Mouse (Mus musculus) splenic B cell, adult 2 months (primary cell): ENCODE measurements around the gene Naa16.

Experiments
- DNase-seq: peaks from one replicate; pipeline ENCODE4 v3.0.0-alpha.2; 2011; ENCODE audit warnings: low read depth, low spot score
- H3K27me3 ChIP-seq: 2 replicates; pipeline ENCODE4 v1.6.1; 2012; ENCODE audit warnings: mild to moderate bottlenecking, low read length, moderate library complexity, mixed read lengths; ENCODE audit not compliant: control insufficient read depth, poor library complexity, insufficient read depth, severe bottlenecking
- H3K36me3 ChIP-seq: 2 replicates; pipeline ENCODE4 v1.6.1; 2012; ENCODE audit warnings: mild to moderate bottlenecking, low read length, moderate library complexity, mixed read lengths; ENCODE audit not compliant: control insufficient read depth, poor library complexity, insufficient read depth, severe bottlenecking

Gene Naa16

DNA sequence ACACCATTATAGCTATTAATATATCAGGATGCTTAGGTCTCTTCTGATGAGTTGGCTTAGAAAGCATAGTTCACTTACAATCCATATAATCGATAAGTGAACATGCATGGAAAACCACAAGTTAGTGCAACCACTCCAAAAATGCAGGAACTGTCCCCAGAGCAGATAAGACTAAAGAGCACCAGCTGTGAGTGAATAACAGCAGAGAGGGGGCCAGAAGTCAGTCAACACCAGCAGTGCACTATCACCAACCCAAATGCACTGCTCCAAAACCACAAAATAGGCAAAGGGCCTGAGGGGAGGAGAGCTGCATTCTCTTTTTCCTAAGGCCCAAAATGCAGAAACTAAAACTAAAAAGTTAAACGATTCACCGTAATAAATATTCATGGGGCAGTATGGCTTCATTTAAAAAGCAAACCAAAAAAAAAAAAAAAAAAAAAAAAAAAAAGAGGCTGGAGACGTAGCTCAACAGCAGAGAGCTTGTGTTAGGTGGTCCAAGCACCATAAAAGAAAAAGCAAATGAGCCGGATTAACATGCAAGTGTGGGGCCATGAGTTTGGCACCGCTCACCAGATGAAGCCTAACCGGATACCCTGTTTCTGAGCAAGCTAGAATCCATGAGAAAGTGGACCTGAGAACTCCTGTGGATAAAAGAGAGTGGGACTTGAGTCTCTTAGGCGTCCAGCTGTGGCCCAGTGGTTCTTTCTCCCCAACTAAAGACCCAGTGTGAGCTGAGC is 77.0 kb downstream of the Naa16 start:
- no peaks in the 10 kb centered on the region for H3K36me3 ChIP-seq
- DNase-seq: no peak
- H3K27me3 ChIP-seq: no peaks in the 10 kb centered on the region

DNA sequence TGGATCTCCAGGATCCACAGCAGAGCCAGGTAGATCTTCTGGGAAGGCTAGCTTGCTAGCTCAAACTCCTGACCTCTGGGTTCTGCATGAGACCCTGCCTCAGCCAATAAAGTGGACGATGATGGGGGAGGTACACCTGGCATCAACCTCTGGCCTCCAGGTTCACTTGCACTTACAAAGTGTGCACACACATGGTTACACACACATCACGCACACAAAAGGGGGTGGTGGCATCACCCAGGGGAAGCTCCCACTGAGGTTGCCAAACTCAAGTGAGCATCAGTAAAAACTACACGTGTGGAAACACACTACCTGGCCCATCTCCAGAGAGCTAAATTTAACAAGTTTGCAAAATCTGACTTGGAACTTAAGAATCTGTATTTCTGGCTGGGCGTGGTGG is 77.9 kb downstream of the Naa16 start:
- H3K36me3 ChIP-seq: no peaks in the 10 kb centered on the region
- no peaks in the 10 kb centered on the region for H3K27me3 ChIP-seq
- no peak for DNase-seq

DNA sequence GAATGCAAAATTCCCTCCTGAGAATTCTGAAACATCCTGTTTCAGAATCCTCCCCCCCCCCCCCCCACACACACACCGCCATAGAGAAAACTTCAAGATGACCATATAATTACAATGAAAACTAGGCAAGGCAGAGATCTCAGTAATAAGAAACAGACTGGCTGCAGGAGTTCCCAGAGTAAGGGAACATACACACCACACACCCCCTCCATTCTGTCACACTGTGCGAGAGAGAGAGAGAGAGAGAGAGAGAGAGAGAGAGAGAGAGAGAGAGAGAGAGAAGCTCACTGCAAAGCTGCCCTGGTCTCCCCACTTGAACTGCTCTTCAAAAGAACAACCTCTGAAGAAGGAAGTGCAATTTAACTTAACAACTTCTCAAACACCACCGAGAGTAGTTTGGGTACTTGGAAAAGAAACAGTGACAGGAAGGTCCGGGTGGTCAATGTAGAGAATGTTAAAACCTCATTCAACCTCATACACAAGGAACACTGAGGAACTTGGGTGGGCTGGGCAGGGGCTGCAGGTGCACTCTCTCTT is 78.6 kb downstream of the Naa16 start:
- Histone ChIP-seq H3K27me3 (no peaks in the 10 kb centered on the region), H3K36me3 (no peaks in the 10 kb centered on the region)
- DNase-seq: no peak

DNA sequence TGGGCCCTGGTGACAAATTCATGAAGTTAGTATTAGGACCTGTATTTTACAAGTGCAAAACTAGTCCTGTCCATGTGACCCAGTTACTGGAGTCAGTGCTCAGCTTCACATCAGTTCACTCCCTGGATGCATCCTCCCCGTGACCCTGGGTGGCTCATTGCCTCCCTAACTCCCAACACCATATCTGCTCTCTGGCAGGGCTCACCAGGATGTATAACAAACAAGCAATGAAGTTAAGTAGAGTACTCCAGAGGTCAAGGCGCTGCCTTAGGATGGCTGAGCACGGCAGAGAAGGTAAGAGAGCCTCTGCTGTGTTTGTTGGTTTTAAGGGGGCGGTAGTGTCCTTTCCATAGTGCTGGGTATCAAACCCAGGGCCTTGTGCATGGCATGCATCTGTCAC is 81.5 kb downstream of the Naa16 start:
- no peaks in the 10 kb centered on the region for H3K27me3 ChIP-seq
- H3K36me3 ChIP-seq: no peaks in the 10 kb centered on the region
- DNase-seq: no peak

DNA sequence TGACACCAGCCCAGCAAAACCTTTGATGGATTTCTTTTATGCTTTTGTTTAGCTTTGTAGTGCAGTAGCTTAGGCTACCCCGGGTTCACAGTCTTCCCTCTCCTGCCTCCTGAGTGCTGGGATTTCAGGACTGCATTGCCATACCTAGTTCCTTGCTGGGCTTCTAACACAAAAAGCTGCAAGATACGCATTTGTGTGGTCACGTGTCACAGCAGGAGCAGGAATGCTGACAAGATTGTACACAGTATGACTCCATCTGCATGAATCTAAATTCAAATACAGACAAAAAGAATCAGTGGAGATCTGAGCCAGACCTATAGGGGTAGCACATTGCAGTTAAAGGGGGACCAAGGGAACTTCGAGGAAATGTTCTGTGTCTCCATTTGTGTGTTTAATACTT is 82.2 kb downstream of the Naa16 start:
- no peaks in the 10 kb centered on the region for H3K36me3 ChIP-seq
- H3K27me3 ChIP-seq: no peaks in the 10 kb centered on the region
- DNase-seq: no peak

DNA sequence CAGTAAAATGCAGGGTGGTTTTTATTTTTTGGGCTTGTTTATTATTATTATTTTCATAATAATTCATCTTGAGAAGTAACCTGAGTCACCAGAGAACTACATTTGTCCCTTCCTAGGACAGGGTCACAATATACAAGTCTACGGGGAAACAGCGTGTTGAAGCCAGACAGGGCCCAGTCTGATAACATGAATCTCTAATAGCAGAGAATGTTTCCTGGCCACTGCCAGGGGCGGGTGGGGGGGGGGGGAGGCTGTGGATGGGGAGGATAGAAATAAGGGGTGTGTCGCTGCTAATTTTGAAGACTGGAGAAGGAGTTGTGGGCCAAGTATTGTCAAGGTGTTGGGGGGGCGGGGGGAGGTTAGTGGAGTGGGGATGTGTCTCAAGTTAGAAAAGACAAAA is 82.7 kb downstream of the Naa16 start:
- DNase-seq: no peak
- H3K27me3 ChIP-seq: no peaks in the 10 kb centered on the region
- no peaks in the 10 kb centered on the region for H3K36me3 ChIP-seq

DNA sequence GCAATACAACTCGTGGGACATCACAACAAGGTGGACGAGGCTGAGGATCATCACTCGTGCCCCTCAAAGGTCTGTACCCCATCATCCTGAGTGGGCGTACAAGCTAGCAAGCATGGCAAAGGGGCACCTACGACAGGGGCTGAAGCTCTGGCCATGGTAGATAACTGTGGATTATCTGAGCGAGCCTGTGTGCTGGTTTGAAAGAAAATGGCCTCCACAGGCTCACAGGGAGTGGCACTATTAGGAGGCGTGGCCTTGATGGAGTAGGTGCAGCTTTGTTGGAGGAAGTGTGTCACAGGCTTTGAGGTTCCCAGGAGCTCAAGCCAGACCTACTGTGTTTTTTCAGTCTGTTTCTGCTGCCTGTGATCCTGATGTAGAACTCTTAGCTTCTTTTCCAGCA is 83.4 kb downstream of the Naa16 start:
- no peak for DNase-seq
- no peaks in the 10 kb centered on the region for H3K36me3 ChIP-seq
- no peaks in the 10 kb centered on the region for H3K27me3 ChIP-seq

DNA sequence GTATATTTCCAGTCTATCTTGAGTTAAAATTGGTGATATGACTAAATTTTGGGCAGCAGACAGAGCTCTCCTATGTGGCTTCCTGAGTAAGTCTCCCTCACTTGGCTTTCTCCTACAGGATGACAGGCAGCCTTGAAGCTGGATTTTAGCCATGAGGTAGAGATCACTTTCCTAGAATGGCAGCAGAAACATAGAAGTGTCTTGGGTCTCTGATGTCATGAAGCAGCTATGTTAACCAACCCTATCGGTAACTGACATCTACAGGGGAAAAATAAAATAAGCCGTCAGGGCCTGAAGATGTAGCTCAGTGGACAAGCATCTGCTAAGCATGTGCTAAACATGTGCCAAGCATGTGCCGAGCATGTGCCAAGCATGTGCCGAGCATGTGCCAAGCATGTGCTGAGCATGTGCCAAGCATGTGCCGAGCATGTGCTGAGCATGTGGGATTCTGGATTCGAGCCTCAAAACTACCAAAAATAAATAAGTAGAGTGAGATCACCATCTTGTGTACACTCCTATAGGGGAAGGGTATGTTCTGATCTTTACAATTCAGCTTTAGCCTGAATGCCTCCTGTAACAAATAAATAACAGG is 85.6 kb downstream of the Naa16 start:
- no peak for DNase-seq
- no peaks in the 10 kb centered on the region for H3K27me3 ChIP-seq
- no peaks in the 10 kb centered on the region for H3K36me3 ChIP-seq

DNA sequence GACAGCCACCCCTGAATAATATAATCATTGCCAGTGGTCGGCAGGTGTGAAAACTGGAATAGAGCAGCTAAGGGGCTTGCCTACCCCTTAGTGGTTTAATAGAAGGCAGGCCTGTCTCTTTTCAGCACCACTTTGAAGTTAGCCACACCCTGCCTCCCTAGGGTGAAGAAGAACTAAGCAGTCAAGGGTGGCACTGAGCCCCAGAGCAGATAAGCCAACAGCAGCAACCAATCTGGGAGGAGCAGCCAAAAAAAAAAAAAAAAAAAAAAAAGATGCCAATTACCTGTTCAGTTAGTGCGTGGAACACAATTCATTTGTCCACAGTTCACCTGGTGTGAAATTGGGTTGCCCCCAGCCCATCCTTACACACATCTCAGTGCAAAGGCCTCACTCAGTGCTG is 87.4 kb downstream of the Naa16 start:
- H3K27me3 ChIP-seq: no peaks in the 10 kb centered on the region
- no peak for DNase-seq
- H3K36me3 ChIP-seq: no peaks in the 10 kb centered on the region

DNA sequence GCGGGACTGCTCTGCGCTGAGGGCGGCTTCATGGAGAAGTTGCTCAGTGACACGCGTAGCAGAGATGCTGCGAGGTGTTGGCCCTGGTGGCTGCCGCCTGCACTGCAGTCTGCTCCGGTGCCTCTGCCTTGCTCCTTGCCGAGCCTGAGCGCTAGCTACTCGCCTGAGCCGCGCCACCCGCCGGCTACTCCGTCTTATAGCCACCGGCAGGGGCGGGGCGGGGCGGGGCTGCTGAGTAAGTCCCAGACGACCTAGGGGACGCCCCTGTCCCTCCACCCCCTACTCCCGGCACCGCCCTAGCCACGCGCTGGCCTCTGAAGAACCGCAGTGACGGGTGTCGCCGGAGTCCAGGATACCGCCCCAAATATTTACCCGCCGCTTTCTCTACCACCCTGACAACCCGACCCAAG is 89.1 kb downstream of the Naa16 start, which contains the start of gene Rgcc:
TSS of gene Rgcc (minus strand) at position 180 of the 410 bp plus-strand sequence.
- no peaks in the 10 kb centered on the region for H3K36me3 ChIP-seq
- H3K27me3 ChIP-seq: no peaks in the 10 kb centered on the region
- peak; percentile 98 for DNase-seq

DNA sequence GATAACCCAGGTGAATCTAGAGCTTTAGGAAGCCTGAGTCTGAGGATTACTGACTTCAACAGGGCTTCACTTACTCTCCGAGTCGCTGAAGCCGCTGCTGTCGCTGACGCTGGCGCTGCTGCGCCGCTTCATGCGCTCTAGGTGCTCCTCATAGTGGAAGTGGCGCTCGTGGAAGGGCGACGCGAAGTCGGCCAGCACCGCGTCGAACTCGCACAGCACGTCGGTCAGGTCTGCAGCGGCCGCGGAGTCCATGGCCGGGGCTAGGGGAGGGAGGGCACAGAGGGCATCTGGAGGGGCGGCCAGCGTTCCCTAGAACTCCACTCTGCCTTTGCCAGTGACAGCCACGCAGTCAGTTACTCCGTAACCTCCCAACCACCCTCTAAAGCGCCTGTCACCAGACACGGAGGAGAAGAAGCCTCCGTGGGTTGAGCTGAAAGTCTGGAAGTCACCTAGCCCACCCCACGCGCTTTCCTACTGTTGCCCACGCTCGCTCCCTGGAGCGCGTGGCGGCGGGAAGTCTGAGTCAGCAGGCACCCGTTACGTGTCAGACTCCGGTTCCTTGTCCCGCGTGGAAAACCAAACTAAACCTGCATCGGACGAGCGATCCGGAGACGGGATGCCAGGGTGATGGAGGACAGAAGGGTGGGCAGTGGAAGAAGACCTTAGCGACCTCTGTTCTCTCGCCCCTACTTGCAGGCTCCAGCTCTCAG is 89.8 kb downstream of the Naa16 start:
- H3K36me3 ChIP-seq: no peaks in the 10 kb centered on the region
- no peaks in the 10 kb centered on the region for H3K27me3 ChIP-seq
- peak; percentile 61 for DNase-seq

DNA sequence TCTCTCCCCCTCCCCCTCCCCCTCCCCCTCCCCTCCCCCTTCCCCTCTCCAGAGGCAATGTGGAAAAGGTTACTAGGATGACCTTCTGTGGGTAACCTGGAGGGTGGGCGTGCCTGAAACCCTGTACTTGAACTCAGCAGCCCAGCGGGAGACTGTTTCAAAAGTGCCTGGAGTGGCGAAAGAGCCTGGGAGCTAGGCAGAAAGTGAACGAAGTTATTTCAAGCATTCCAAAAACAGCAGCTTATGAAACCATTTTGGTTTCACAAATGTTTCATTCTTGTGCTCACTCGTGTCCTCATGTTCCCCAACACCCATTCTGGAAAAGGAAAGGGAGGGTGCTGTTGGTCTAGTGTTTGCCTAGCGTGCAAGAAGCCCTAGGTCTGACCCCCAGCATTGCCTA is 90.8 kb downstream of the Naa16 start:
- DNase-seq: no peak
- no peaks in the 10 kb centered on the region for H3K27me3 ChIP-seq

DNA sequence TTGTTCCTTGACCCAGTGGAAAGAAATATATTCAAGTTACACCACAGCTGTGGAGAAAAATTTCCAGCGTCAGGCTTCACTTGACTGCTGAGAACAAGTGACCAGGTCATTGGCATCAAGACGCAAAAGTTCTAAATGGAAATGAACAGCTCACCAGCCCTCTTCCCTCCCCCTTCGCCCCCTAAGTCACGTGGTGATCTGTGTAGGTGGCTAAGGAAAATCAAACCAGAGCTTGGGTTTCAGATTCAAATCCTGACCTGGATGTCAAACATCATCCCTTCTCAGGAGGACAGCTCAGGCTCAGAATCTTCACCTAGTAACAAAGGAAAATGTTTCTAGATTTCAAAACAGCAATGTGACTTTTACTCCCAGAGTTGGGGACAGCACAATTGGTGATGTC is 91.3 kb downstream of the Naa16 start:
- no peaks in the 10 kb centered on the region for H3K36me3 ChIP-seq
- DNase-seq: no peak
- H3K27me3 ChIP-seq: no peaks in the 10 kb centered on the region

More for the DNA sequence above, 90.8 kb downstream of the Naa16 start:
- no peaks in the 10 kb centered on the region for H3K36me3 ChIP-seq

DNA sequence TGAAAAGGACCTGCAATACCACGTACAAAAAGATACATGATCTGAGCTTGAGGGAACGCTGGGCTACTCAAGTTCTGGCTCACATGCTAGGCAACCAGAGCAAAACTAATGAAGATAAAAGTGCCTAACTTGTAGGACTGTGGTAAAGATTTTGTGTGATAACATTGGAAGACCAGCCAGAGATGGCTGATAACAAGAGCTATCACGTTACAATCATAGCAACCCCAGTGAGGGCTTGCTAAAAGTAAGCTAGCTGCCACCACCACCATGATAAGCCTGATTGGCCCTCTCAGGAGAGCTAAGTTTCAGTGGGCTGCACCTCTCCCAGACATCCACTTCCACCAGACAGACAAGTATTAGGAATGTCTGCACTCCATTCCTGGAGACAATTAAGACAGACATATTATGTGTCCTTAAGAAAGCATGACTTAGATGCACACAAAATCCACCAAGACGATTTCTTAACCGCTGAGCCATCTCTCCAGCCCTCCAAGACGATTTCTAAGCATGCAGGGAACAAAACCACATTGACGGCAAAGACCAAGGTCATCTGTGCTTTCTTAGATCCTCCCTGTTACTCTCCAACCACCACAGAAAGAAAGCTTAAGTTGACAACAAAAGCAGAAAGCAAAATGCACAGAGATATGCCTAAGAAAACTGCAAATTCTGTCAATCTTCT is 92.1 kb downstream of the Naa16 start:
- DNase-seq: no peak
- no peaks in the 10 kb centered on the region for H3K27me3 ChIP-seq
- H3K36me3 ChIP-seq: no peaks in the 10 kb centered on the region

DNA sequence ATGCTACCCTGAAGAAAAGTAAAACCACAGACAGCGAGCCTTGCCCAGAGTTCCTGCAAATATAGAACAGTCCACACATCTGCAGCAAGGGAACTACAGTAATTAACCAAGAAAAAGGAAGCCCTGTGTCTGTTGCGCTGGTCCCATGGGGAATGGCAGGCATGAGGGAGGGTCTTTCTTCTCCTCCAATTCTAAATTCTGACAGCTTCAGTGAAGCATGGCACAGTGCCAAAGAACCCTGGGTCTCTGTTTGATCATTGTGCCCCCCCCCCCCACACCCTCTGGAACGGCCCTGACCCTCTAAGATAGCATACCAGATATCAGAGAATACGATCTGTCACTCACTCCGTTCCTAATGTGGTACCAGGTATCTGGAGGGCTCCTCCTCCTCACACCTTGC is 93.7 kb downstream of the Naa16 start:
- Histone ChIP-seq H3K27me3 (no peaks in the 10 kb centered on the region), H3K36me3 (no peaks in the 10 kb centered on the region)
- no peak for DNase-seq
